Mouse (Mus musculus): ENCODE results near the gene Idh3g.
A peak's percentile ranks its signal among the peaks of the same experiment; 100 is the strongest.

DNA sequence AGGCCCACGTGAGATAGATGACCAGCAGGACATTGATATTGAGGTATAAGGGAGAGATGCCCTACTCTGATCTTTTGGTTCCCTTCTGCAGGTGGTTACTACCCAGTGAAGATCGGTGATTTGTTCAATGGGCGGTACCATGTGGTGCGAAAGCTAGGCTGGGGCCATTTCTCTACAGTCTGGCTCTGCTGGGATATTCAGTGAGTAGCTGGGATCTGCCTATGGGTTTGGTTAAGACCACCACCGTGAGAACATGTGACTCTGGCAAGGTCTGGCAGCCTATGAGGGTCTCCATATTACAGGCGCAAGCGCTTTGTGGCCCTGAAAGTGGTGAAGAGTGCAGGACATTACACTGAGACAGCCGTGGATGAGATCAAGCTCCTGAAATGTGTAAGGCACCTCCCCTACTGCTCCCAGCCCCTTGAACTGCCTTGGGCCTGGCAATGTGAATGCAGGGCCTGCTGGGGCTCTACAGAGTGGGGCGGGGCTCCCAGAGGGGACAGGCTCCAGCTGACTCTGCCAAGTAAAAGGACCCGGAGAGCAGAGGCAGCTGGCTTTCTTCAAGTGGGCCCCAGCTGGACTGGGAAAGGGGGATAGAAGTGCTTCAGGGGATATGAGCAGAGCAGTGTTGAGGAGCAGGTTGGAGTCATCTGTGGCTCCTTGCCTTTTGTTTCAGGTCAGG, 11.8 kb downstream of the Idh3g start:
- no peak for TF ChIP-seq CTCF (IDR thresholded peaks at IDR 0.05; ENCODE audit: insufficient read depth, low read length)
- 0 out of 2 replicates have a peak, but pooled peaks have one; percentile 5 for TF ChIP-seq POLR2A (IDR thresholded peaks at IDR 0.05; ENCODE audit: borderline replicate concordance, extremely low read depth, low read depth, low read length)
